Mouse (Mus musculus) G1E (cell line): ENCODE results near the gene Zfp592. TPM values are rescaled to one million over a fixed set of nuclear protein-coding genes. Genes with fewer than 3 reads are reported as not detected.

Experiments
- ATAC-seq: 2 replicates; pipeline ENCODE4 v1.8.0; 2016; ENCODE audit warnings: mild to moderate bottlenecking; ENCODE audit not compliant: insufficient number of reproducible peaks, poor library complexity, low FRiP score, severe bottlenecking; ENCODE audit errors: extremely low read depth
- DNase-seq: peaks from one replicate; pipeline ENCODE4 v3.0.0; 2012; ENCODE audit warnings: low spot score
- H3K27me3 ChIP-seq: 2 replicates; pipeline ENCODE4 v1.6.1; 2012; ENCODE audit warnings: mild to moderate bottlenecking, low read length, inconsistent platforms; ENCODE audit not compliant: insufficient read depth
- H3K36me3 ChIP-seq: replicated peaks from 2 replicates; pipeline ENCODE3; 2012; ENCODE audit warnings: mild to moderate bottlenecking, inconsistent platforms
- H3K4me1 ChIP-seq: 2 replicates; pipeline ENCODE4 v1.6.1; 2012; ENCODE audit warnings: low read depth, low read length, inconsistent platforms, mixed read lengths; ENCODE audit not compliant: insufficient read depth
- H3K4me3 ChIP-seq: 2 replicates; pipeline ENCODE4 v1.5.1; 2012; ENCODE audit warnings: low read depth, mild to moderate bottlenecking, inconsistent platforms, low read length, moderate library complexity, mixed read lengths
- H3K9me3 ChIP-seq: replicated peaks from 2 replicates; pipeline ENCODE4 v1.6.1; 2012; ENCODE audit warnings: inconsistent platforms
- CTCF ChIP-seq: IDR thresholded peaks from 2 replicates; pipeline ENCODE4 v1.5.1; 2012; ENCODE audit warnings: low read depth, low read length, inconsistent platforms, mixed read lengths
- GATA1 ChIP-seq: IDR thresholded peaks from 2 replicates; pipeline ENCODE4 v1.6.1; 2012; ENCODE audit warnings: borderline replicate concordance, low read length, inconsistent platforms, mixed read lengths
- GATA2 ChIP-seq: IDR thresholded peaks from 2 replicates; pipeline ENCODE4 v1.6.1; 2012; ENCODE audit warnings: low read depth, low read length, inconsistent platforms, borderline replicate concordance
- POLR2AphosphoS5 ChIP-seq: IDR thresholded peaks from 2 replicates; pipeline ENCODE4 v1.6.1; 2012; ENCODE audit warnings: low read depth, low read length, inconsistent platforms; ENCODE audit not compliant: insufficient replicate concordance
- TAL1 ChIP-seq: conservative IDR thresholded peaks from 2 replicates; pipeline ENCODE4 v1.6.1; 2012; ENCODE audit warnings: low read depth, low read length, inconsistent platforms, mixed read lengths
- polyA plus RNA-seq: library from polyadenylated mRNA; stranded (reverse); fragments of >175 nt; gene quantifications from 2 replicates; pipeline ENCODE4 v1.2.3, GENCODE M21; 2012
- total RNA-seq, 2 experiments: library from RNA; stranded (forward) in 1 of 2; stranded (reverse) in 1 of 2; fragments of 200-1000 nt in 1 of 2; fragments of >200 nt in 1 of 2; fragmentation: Nextera tagmentation in 1 of 2; gene quantifications; 2 replicates each; pipeline ENCODE4 v1.2.3; 2014 to 2017

Gene Zfp592
- total and polyA plus RNA-seq, 3 experiments, result 30.3 to 72.4 (median 60.5) TPM

DNA sequence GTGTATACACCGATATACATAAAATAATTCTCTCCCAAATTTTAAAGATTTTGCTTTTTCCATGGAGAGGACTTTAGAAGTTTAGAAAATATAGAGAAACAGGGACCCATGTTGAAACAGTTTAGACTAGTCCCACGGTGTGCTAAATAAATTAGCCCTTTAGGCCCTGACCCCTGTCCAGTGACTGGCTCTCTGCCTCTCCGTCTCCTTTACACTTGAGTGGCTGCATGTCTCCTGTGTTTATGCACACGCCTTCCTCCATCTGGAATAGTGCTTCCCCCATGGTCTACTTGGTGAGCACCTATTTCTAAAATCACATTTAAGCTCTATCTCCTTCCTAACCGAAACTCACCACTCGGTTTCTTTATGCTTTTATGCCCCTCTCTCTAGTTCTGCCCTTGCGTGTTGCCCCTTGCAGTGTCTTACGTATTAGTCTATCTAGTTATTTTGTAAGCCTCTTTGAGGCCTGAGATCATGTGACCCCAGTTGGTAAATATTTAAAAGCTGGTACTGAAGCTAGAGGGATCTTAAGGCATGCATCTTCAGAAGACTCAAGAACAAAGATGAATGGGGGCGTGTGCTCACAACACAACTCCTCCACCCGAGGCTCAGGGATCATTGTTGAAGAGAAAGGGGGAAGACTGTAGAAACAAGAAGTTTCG is 62.4 kb downstream of the Zfp592 start:
- no peak for ATAC-seq
- H3K27me3 ChIP-seq, result no peaks in the 10 kb centered on the region
- TF ChIP-seq GATA1 (no peak), POLR2AphosphoS5 (no peak), GATA2 (no peak), CTCF (no peak), TAL1 (no peak)
- DNase-seq, result no peak
- no peak overlapping the region for H3K4me3 ChIP-seq
- H3K36me3 ChIP-seq, result peaks cover 7% of the 10 kb centered on the region
- H3K9me3 ChIP-seq, result no peaks in the 10 kb centered on the region
- peaks cover 53% of the 10 kb centered on the region for H3K4me1 ChIP-seq

DNA sequence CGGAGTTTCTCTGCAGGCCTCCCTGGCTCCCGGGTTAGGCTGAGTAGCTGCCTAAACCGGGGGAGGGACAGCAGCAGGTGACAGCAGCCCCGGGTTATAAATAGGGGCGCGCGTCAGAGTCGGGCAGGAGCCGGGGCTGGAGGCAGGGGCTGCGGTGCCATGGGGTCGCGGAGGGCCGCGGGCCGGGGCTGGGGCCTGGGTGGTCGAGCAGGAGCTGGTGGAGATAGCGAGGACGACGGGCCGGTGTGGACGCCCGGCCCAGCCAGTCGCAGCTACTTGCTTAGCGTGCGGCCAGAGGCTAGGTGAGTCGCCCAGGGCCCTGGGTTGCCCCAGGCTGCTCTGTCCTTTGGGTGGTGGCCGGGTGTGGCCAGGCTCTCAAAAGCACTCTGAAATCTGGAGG is 64.0 kb downstream of the Zfp592 start, which contains the start of gene Alpk3:
Alpk3 (plus strand) TSS at position 130 of the 400 bp plus-strand sequence.
- TF ChIP-seq TAL1, result no peak
- TF ChIP-seq GATA1, result no peak
- TF ChIP-seq CTCF, result no peak
- no peak for TF ChIP-seq GATA2
- no peak for TF ChIP-seq POLR2AphosphoS5
- ATAC-seq (peak; percentile 8; the same call in 1 of the 2 replicates), DNase-seq (peak; percentile 72)
- H3K4me3 ChIP-seq, result peak within 1 kb of the TSS; percentile 70
- H3K36me3 ChIP-seq, result peaks cover 7% of the 10 kb centered on the region
- H3K27me3 ChIP-seq, result no peaks in the 10 kb centered on the region
- peaks cover 56% of the 10 kb centered on the region for H3K4me1 ChIP-seq
- no peaks in the 10 kb centered on the region for H3K9me3 ChIP-seq

GRCm38 (mm10) chr7:81057901-81058711 is 64.6 kb downstream of the Zfp592 start:
- Histone ChIP-seq H3K27me3 (no peaks in the 10 kb centered on the region), H3K36me3 (peaks cover 8% of the 10 kb centered on the region), H3K4me3 (peak overlapping the region; percentile 70), H3K4me1 (peaks cover 53% of the 10 kb centered on the region), H3K9me3 (no peaks in the 10 kb centered on the region)
- ATAC-seq (peak; percentile 88), DNase-seq (peak; percentile 88)
- TF ChIP-seq TAL1, result peak; percentile 84
- no peak for TF ChIP-seq GATA1
- TF ChIP-seq POLR2AphosphoS5, result no peak
- TF ChIP-seq GATA2, result peak; percentile 79; the same call in 1 of the 2 replicates

DNA sequence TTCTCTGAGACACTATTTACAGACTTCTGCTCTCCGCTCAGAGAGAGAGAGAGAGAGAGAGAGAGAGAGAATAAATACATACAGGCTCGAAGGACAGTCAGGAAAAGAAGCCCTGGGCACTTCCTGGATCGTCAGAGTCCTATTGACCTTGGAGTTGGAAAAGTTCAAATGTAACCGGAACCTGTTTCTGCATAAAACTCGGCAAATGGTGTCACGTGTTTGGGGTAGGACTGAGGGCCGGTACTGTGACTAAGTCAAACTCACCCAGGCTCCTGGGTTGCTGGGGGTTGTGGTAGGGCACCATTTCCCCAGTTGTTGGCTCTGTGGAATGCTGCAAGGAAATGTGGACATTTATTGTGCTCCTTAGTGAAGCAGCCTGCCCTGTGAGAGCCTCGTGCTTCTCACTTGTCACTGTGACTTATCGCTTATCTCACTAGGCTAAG is 65.3 kb downstream of the Zfp592 start:
- peak overlapping the region; percentile 70 for H3K4me3 ChIP-seq
- peaks cover 14% of the 10 kb centered on the region for H3K36me3 ChIP-seq
- peak; percentile 53 for DNase-seq
- TF ChIP-seq CTCF (no peak), TAL1 (no peak), GATA1 (no peak), POLR2AphosphoS5 (no peak), GATA2 (no peak)
- ATAC-seq, result no peak
- H3K4me1 ChIP-seq, result peaks cover 53% of the 10 kb centered on the region
- no peaks in the 10 kb centered on the region for H3K9me3 ChIP-seq
- H3K27me3 ChIP-seq, result no peaks in the 10 kb centered on the region

DNA sequence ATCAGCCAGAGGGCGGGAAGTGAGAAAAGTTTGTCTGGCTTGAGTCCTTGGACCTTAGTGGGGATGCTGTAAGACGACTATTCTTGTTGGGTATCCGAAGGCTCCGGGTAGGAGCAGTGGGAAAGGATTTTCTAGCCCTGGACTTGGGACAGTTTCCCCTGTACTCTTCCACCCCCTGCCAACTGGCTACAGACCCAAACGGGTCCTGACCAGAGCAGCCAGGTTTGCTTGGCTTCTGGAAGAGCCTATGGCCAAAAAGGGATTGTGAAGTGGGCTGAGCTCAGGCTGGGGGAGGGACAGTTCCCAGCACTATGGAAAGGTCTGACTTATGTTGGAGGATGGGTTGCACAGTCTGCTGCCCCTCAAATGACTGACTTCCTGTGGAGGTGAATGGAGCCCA is 65.9 kb downstream of the Zfp592 start:
- Histone ChIP-seq H3K4me3 (peak overlapping the region; percentile 37; the same call in 1 of the 2 replicates), H3K36me3 (peaks cover 21% of the 10 kb centered on the region), H3K27me3 (no peaks in the 10 kb centered on the region), H3K4me1 (peaks cover 57% of the 10 kb centered on the region), H3K9me3 (no peaks in the 10 kb centered on the region)
- no peak for ATAC-seq
- DNase-seq, result no peak
- no peak for TF ChIP-seq TAL1
- TF ChIP-seq GATA1, result no peak
- TF ChIP-seq POLR2AphosphoS5, result no peak
- TF ChIP-seq GATA2, result no peak
- no peak for TF ChIP-seq CTCF

- no peaks in the 10 kb centered on the region for H3K27me3 ChIP-seq
- H3K9me3 ChIP-seq, result no peaks in the 10 kb centered on the region
- peaks cover 30% of the 10 kb centered on the region for H3K36me3 ChIP-seq
- peaks cover 54% of the 10 kb centered on the region for H3K4me1 ChIP-seq
- no peak for ATAC-seq
- peak; percentile 70 for TF ChIP-seq CTCF
- TF ChIP-seq POLR2AphosphoS5, result no peak
- DNase-seq, result peak; percentile 39
- no peak overlapping the region for H3K4me3 ChIP-seq
Measured at GRCm38 (mm10) chr7:81060908-81061307, 67.4 kb downstream of the Zfp592 start.
